Mouse (Mus musculus) urinary bladder, postnatal 10 days (tissue): ENCODE results near the gene Mdm1.
"Not testable (repeated sequence)": the region's sequence is repeated elsewhere in the genome, so short reads cannot be mapped to it uniquely, and the experiment has no call there.

Experiments used
- DNase-seq: peaks from one replicate; pipeline ENCODE4 v3.0.0; 2022; ENCODE audit warnings: low spot score

The Mdm1 gene

GRCm38 (mm10) chr10:118122441-118123162 is 19.0 kb upstream of the Mdm1 start:
- no peak for DNase-seq

- no peak for DNase-seq
Observed at GRCm38 (mm10) chr10:118125236-118125635, 16.4 kb upstream of the Mdm1 start.

DNA sequence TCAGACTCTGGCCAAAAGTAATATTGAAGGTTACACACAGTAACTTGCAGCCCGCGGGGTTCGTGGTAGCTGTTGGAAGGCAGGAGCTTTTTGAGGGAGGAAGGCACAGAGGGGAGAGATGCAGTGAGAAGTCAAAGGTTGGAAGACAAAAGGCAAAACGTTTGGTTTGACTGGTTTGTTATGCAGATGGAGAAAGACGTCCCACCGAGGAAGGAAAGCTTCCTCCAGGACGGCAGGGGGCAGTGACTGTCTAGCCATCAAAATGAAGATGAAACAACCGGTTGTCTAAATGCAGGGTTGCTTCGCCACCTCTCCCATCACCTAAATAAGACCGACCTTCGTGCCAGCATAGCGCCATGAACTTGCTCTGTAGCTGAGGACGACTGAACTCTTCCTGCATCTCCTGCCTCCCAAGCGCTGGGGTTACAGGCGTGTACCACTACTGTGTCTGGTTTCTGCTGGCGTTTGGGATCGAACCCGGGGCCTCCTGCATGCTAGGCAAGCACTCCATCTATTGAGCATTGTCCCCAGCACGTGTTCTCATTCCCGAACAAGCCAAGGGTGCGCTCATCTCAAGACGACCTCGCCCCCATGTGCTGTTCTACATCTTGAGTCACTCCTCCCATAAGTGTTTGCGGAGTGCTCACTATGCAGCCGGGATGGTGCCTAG is 15.7 kb upstream of the Mdm1 start:
- no peak for DNase-seq

DNA sequence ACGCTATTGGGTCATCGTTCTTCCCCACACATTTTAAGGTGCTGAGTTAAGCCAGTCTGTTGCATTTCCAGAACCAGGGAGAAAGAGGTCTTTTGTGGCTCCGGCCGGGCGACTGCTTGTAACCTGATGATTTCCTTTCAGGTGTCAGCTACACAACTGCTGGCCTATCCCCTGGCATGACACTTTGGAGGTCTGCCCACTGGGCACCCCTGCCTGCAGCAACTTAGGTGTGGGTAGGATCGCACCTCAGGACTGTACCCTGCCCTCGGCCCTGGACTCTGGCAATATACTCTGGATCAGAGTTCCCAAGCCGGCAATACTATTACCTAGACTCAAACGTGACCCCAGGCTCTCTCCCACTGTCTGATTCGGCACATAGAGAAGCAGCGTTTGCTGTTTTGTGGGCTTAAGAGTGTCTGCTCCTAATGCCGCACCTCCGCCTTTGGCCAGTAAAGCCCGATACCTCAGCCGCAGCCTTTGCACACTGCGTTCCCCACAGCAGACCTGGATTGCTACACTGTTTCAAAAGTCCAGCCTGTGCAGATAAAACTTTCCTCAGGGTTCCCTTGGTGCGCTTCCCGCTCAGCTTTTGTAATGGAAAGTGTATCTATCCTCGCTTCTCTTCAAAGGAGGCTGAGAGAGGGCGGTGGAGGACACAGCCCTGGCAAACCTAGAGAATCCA is 12.5 kb upstream of the Mdm1 start:
- DNase-seq = no peak

DNA sequence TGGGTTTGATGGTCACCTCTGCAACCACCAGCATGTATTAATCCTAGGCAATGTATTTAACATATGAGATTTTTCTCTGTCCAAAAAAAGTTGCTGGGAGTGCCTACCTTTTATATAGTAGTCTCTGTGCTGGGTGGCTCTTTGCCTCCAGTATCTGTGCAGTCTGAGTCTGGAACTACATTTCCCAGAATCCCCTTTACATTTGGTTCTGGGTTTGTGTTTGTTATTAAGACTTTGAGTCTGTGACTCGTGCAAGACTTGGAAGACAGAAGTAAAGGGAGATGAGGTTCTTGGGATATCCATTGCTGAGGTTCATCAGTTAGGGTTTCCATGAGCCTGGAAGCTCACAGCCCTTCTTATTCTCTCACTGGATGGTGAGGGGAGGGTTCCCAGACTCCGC is 11.6 kb upstream of the Mdm1 start:
- no peak for DNase-seq

DNA sequence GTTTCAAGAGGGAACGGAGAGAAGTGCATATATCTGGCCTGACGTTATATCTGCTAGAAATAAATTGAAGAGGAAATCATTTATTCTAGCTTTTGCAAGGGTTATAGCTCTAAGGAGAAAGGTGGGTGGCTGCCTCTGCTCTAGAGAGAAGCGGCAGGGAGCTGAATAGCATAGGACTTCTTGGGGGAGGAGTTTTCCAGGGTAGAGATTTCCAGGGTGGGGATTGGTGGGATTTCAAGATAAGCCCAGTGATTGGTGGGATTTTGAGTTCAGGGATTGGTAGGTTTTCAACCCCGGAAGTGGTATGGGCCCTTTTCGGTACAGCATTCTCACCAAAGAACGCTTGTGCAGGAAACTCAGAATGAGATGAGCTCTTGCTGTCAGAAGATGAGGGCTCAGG is 8.6 kb upstream of the Mdm1 start:
- no peak for DNase-seq

DNA sequence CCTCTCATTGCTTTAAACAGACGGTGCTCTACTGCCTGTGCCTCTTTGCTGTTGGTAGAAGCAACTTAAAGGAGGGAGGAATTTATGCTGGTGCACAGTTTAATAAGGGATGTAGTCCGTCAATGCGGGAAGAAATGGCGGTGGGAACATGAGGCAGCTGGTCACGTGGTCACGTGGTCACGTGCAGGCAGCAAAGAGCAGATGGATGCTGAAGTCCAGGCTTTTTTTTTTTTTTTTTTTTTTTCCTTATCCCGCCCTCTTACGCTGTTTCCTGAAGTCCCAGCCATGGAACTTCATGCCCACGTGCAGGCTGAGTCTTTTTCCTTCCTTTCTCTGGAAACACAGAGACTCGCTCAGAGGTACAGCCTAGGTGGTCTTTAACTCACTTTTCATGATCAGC is 3.1 kb upstream of the Mdm1 start:
- no peak for DNase-seq

GRCm38 (mm10) chr10:118139837-118140570 is 1.6 kb upstream of the Mdm1 start:
- no peak for DNase-seq

- no peak for DNase-seq
Observed at GRCm38 (mm10) chr10:118141884-118142801, 532 bp downstream of the Mdm1 start.

DNA sequence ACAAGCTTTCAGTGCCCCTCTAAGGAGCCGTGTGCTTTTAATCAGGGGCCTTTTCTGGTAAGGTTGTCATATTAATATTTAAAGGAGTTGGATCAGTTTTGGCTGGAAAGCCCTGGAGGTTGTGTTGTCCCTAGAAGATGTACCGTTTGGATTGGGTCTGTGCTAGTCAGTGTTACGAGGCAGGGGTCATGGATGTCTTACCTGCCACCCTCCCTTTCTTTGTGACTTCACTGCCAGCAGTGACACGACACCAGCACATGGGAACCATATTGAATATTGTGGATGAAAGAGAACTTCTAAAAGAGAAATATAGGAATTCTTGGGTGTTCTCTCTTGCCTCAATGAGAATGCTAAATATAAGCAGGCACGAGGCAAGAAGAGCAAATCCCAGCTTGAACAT is 7.8 kb downstream of the Mdm1 start:
- no peak for DNase-seq

- DNase-seq = no peak
Observed at GRCm38 (mm10) chr10:118150866-118151265, 9.3 kb downstream of the Mdm1 start.

GRCm38 (mm10) chr10:118155932-118156331 is 14.3 kb downstream of the Mdm1 start:
- no peak for DNase-seq

GRCm38 (mm10) chr10:118161131-118161530 is 19.5 kb downstream of the Mdm1 start:
- DNase-seq = no peak

DNA sequence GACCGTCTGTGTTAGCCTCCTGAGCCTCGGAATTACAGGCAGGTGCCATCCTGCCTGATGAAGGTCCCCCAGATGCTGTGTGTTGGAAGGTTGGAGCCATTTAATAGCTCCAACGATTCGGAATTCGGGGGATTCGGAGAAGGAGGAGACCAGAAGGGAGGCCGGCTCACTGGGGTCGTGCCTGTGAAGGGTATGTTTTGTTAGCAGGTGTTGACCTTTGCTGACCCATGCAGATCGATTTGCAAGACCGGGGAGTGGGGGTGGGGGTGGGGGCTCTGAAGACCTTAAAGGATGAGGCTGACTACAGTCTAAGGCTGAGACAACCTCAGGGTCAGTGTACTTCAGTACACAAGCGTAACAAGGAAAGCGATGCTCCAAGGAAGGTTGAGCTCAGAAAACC is 27.6 kb downstream of the Mdm1 start:
- DNase-seq = no peak

- DNase-seq = no peak
Observed at GRCm38 (mm10) chr10:118172416-118172815, 30.8 kb downstream of the Mdm1 start.

DNA sequence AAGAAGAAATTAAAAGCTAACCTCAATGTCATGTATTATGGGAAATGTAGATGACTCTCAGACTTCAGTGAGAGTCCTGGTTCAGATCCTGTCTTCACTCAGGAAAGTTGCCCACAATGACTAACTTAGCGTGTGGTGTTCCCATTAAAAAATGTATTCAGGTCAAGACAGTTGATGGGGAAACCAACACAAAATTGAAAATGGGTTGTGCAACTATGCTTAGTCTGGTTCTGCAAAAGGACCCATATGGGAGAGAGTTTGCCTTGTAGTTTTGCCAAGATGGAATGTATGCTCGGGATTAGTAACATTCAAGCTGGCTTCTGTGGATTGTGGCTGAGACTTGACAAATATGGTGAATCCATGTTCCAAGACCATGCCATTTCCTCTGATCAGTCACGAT is 31.3 kb downstream of the Mdm1 start:
- no peak for DNase-seq

GRCm38 (mm10) chr10:118175542-118175941 is 33.9 kb downstream of the Mdm1 start:
- DNase-seq = not testable (repeated sequence)

DNA sequence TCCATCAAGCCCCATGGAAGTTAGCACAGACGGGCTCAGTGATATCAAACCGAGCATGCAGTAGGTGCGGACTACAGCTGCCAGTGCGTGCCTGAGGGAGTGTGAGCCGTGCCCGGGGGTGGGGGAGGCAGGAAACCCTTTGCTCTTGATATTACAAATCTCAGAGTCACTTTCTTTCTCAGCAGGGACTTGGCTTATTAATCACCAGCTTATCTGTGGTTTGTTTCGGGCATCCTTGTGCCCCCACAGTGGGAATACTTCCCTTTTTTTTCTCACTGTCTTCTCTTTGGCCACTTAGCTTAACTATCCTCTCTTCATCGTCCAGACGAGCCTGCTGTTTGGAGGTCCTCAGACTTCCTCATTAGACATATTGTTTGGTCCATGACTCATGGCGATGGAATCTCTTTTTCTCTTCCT is 37.1 kb downstream of the Mdm1 start:
- DNase-seq = no peak

GRCm38 (mm10) chr10:118179265-118179664 is 37.7 kb downstream of the Mdm1 start:
- no peak for DNase-seq

DNA sequence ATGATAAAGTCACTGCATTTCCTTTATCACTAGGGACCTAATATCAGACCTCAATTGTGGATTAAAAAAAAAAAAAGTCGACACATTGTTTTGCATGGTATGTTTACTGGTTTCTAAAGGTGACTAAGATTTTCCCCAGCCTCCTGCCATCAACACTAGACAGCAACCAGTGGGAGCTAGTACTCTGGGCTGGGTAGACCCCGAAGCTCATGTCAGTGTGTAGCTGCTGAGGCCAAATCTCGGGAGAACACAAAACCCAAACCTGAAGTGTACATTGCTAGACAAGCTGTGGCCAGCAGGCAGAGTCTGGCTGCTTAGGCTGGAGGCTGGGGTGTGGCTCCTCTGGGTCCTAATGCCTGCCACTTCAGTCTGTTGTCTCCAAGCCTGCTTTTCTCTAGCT is 53.5 kb downstream of the Mdm1 start:
- DNase-seq = not testable (repeated sequence)

DNA sequence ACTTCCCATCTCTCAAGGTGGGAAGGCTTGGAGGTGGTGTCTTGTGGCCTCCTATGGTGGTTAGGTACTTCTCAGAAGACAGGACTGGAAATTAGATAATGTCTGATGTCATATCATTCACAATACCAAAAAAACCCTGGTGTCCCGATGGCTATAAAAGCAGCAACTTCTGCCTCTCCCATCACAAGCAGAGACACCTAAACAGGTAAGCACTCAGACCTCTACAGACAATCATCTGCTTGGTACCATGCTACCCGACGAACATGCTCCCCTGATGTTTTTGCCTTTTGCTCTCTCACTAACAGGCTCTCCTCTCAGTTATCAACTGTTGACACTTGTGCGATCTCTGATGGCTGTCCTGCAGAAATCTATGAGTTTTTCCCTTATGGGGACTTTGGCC is 63.0 kb downstream of the Mdm1 start, which contains the start of gene Il22:
TSS of gene Il22 (plus strand) at position 301 of the 400 bp plus-strand sequence.
- DNase-seq = no peak
